Mouse (Mus musculus) liver, postnatal 0 days (tissue): ENCODE data around the gene Vmn1r65. TPM values are rescaled to one million over a fixed set of nuclear protein-coding genes. Genes with fewer than 3 reads are reported as not detected.
"Not testable (repeated sequence)": the region's sequence is repeated elsewhere in the genome, so short reads cannot be mapped to it uniquely, and the experiment has no call there.

ENCODE experiments used
- ATAC-seq: fragments of 200-750 bp; cut with Nextera tagmentation; 2 replicates; pipeline ENCODE4 v1.8.0; 2017; ENCODE audit warnings: mild to moderate bottlenecking, moderate library complexity
- DNase-seq: peaks from one replicate; pipeline ENCODE4 v3.0.0-alpha.2; 2016
- H3K27ac ChIP-seq: fragments of 300-500 bp; sonication (generic); 2 replicates; pipeline ENCODE4 v1.5.1; 2014; ENCODE audit warnings: antibody characterized with exemption, moderate library complexity, mild to moderate bottlenecking, low read depth
- H3K27me3 ChIP-seq: fragments of 300-500 bp; sonication (generic); 2 replicates; pipeline ENCODE4 v1.6.1; 2014; ENCODE audit warnings: low read length, control low read depth, mixed read lengths; ENCODE audit not compliant: insufficient read depth
- H3K36me3 ChIP-seq: fragments of 300-500 bp; sonication (generic); replicated peaks from 2 replicates; pipeline ENCODE4 v1.6.1; 2014; ENCODE audit warnings: mild to moderate bottlenecking, control low read depth, low read length, moderate library complexity, mixed read lengths; ENCODE audit not compliant: insufficient read depth
- H3K4me1 ChIP-seq: fragments of 300-500 bp; sonication (generic); 2 replicates; pipeline ENCODE4 v1.6.1; 2014; ENCODE audit warnings: antibody characterized with exemption, mild to moderate bottlenecking, control low read depth; ENCODE audit not compliant: insufficient read depth
- H3K4me2 ChIP-seq: fragments of 300-500 bp; sonication (generic); 2 replicates; pipeline ENCODE4 v1.6.1; 2014; ENCODE audit warnings: low read depth, mild to moderate bottlenecking, low read length, moderate library complexity, mixed read lengths
- H3K4me3 ChIP-seq: fragments of 300-500 bp; sonication (generic); 2 replicates; pipeline ENCODE4 v1.5.1; 2014; ENCODE audit warnings: low read depth, low read length
- H3K9ac ChIP-seq: fragments of 300-500 bp; sonication (generic); replicated peaks from 2 replicates; pipeline ENCODE4 v1.6.1; 2014; ENCODE audit warnings: mild to moderate bottlenecking, moderate library complexity
- H3K9me3 ChIP-seq: fragments of 300-500 bp; sonication (generic); 2 replicates; pipeline ENCODE4 v1.6.1; 2016; ENCODE audit warnings: mild to moderate bottlenecking, control low read depth, low read length, mixed read lengths
- CTCF ChIP-seq: sonication (generic); IDR thresholded peaks from 2 replicates; pipeline ENCODE4 v1.5.1; 2016; ENCODE audit warnings: antibody characterized with exemption, low read depth
- EP300 ChIP-seq: IDR thresholded peaks from 2 replicates; pipeline ENCODE4 v1.6.1; 2016; ENCODE audit warnings: antibody characterized with exemption, low read depth, mild to moderate bottlenecking
- WGBS: fragments of 180-500 bp; shearing (Covaris S2); extraction: QIAGEN DNeasy Blood & Tissue Kit; methylation state at CpG from one replicate; pipeline ENCODE4 v1.1.7; 2014; ENCODE audit not compliant: insufficient replicate concordance; 5-methylcytosine and 5-hydroxymethylcytosine counted together
- polyA plus RNA-seq: library from polyadenylated mRNA; unstranded; fragments of >200 nt; fragmentation: Nextera tagmentation; extraction: Ambion mirVana; gene quantifications from 2 replicates; pipeline ENCODE4 v1.2.1, GENCODE M21; 2015

Gene Vmn1r65
- polyA plus RNA-seq = not detected in 2 replicates

DNA sequence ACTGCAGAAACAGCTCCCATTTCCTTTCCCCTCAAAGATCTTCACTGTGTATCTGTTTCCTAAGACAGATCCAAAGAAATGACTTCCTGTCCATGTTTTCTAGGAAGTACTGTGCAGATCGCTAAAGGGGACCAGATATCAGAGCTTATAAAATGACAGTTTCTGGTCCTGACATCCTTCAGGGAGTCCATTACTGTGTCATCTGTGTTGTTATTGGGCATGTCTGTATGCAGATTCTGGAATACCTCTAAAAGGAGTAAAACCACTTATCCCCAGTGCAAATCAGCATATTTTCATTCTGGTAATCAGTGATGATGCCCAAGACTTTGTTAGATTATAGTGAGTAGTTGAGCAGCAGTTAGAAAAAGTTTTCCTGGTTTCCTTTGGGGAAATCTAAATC is at the start of gene Vmn1r65:
Vmn1r65 (minus strand) TSS at position 101 of the 400 bp plus-strand sequence.
- WGBS = 81% methylated on average over 1 of the region's 1 CpGs
- Histone ChIP-seq H3K9me3 (no peaks in the 10 kb centered on the region), H3K4me3 (no peak within 1 kb of the TSS), H3K4me2 (no peak within 1 kb of the TSS), H3K4me1 (no peaks in the 10 kb centered on the region), H3K27me3 (no peaks in the 10 kb centered on the region), H3K9ac (no peak within 1 kb of the TSS), H3K36me3 (no peaks in the 10 kb centered on the region), H3K27ac (no peak within 1 kb of the TSS)
- DNase-seq (no peak), ATAC-seq (no peak)
- TF ChIP-seq CTCF (no peak), EP300 (no peak)

- TF ChIP-seq EP300 (no peak), CTCF (no peak)
- 83% methylated on average over 11 of the region's 11 CpGs for WGBS
These were observed 34.1 kb upstream of the Vmn1r65 start, which contains the start of gene Nlrp4c for GRCm38 (mm10) chr7:6044861-6045260. TSS of gene Nlrp4c (plus strand) at chr7:6045161.

DNA sequence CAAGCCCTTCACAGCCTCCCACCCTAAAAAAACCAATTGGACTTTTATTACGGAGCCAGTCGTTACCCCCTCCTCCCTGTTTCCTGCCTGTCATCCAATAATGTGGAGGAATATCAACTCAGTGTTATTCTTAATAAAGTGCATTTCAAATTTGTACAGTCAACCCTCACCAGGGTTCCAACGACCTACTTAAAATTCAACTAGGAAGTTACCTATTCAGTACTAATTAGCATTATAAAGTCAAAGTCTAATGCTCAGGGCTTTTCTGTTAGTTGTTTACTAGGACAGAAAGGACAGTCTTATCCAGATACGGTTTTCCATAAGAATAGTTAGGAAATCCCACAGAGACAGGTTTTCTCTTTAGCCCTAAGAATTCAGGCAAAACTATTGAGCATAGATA is 28.4 kb downstream of the Vmn1r65 start:
- not testable (repeated sequence) for H3K9ac ChIP-seq, H3K9me3 ChIP-seq, H3K36me3 ChIP-seq, H3K27me3 ChIP-seq, H3K4me1 ChIP-seq, H3K4me2 ChIP-seq, DNase-seq, ATAC-seq, H3K4me3 ChIP-seq, H3K27ac ChIP-seq
- 72% methylated on average over 4 of the region's 4 CpGs for WGBS

More at GRCm38 (mm10) chr7:6044861-6045260, 34.1 kb upstream of the Vmn1r65 start, which contains the start of gene Nlrp4c:
- H3K27me3 ChIP-seq = no peaks in the 10 kb centered on the region
- no peak within 1 kb of the TSS for H3K4me2 ChIP-seq
- ATAC-seq (no peak), DNase-seq (no peak)
- H3K27ac ChIP-seq = no peak within 1 kb of the TSS
- no peaks in the 10 kb centered on the region for H3K4me1 ChIP-seq
- no peaks in the 10 kb centered on the region for H3K36me3 ChIP-seq
- no peak within 1 kb of the TSS for H3K4me3 ChIP-seq
- H3K9me3 ChIP-seq = no peaks in the 10 kb centered on the region
- no peak within 1 kb of the TSS for H3K9ac ChIP-seq

- not testable (repeated sequence) for H3K27ac ChIP-seq, H3K4me1 ChIP-seq, H3K4me3 ChIP-seq, H3K4me2 ChIP-seq, ATAC-seq, H3K36me3 ChIP-seq, DNase-seq, H3K9me3 ChIP-seq, H3K27me3 ChIP-seq, H3K9ac ChIP-seq
- WGBS = 71% methylated on average over 2 of the region's 2 CpGs
These were observed 38.3 kb downstream of the Vmn1r65 start for GRCm38 (mm10) chr7:5972546-5972945.

Other genes starting within 250 kb of the Vmn1r65 start
- not detected in 2 replicates for gene Vmn1r63, start 205.6 kb downstream of the Vmn1r65 start, polyA plus RNA-seq
- not detected in 2 replicates for gene Vmn1r64, start 126.5 kb downstream of the Vmn1r65 start, polyA plus RNA-seq
- gene Nlrp4c, start 34.2 kb upstream of the Vmn1r65 start, polyA plus RNA-seq = not detected in 2 replicates
- 38.1 and 39.5 TPM in 2 replicates for gene Zfp787, start 145.0 kb upstream of the Vmn1r65 start, polyA plus RNA-seq
- gene Zfp444, start 161.2 kb upstream of the Vmn1r65 start, polyA plus RNA-seq = 26.0 and 27.3 TPM in 2 replicates
- not detected in 2 replicates for gene Galp, start 186.1 kb upstream of the Vmn1r65 start, polyA plus RNA-seq
- not detected in 2 replicates for gene Zscan5b, start 211.3 kb upstream of the Vmn1r65 start, polyA plus RNA-seq
- not detected in 2 replicates for gene Epp13, start 241.7 kb upstream of the Vmn1r65 start, polyA plus RNA-seq